Mouse (Mus musculus) lung, postnatal 0 days (tissue): ENCODE data around the gene Rora.

ENCODE experiments used
- CTCF ChIP-seq: IDR thresholded peaks from 2 replicates; pipeline ENCODE4 v1.5.1; 2016; ENCODE audit warnings: antibody characterized with exemption, mild to moderate bottlenecking
- EP300 ChIP-seq: IDR thresholded peaks from 2 replicates; pipeline ENCODE4 v1.6.1; 2016; ENCODE audit warnings: antibody characterized with exemption, mild to moderate bottlenecking, control low read depth

DNA sequence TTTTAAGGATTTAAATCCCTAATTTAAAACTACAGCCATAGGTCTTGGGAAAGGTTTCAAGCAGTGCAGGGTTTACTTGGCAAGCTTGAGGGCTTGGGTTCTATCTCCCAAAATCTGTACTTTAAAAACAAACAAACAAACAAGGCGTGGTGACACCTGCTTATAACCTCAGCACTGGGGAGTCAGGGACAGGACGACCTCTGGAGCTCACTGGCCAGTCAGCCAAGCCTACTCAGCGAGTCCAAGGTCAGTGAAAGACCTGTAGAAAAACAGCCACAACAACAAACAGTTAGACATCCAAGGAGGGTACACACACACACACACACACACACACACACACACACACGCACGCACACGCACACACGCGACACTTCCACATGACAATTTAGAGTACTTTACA, 538.9 kb downstream of the Rora start:
- TF ChIP-seq EP300 (no peak), CTCF (no peak)
